Mouse (Mus musculus): ENCODE results near the gene Memo1. TPM values are rescaled to one million over a fixed set of nuclear protein-coding genes. Genes with fewer than 3 reads are reported as not detected.

The Memo1 gene
- total and polyA plus RNA-seq, 3 experiments: 47.7 to 133 (median 76.4) TPM

- peaks cover 15% of the 10 kb centered on the region for H3K79me2 ChIP-seq (replicated peaks; ENCODE audit: control insufficient read depth, extremely low read depth, insufficient read depth, poor library complexity, severe bottlenecking)
- dilution Hi-C loops (cut with MboI; ENCODE audit: extremely low pct_ligation_motif_present, extremely low pct_unique_long_range_greater_than_20kb, low sequenced_read_pairs) (no loop called here), in situ Hi-C loops (cut with MboI; ENCODE audit: low pct_ligation_motif_present, low pct_unique_long_range_greater_than_20kb, low sequenced_read_pairs) (no loop called here)
Measured at GRCm38 (mm10) chr17:74338937-74339804, 43.9 kb upstream of the Memo1 start, which contains the start of gene Spast. Spast (plus strand) TSS chr17:74338987.

GRCm38 (mm10) chr17:74338225-74338931 lies 43.1 kb upstream of the Memo1 start:
- no peaks in the 10 kb centered on the region for H3K9me3 ChIP-seq (replicated peaks; ENCODE audit: low read length)
- peaks cover 5 to 38% of the 10 kb centered on the region in 2 experiments; a peak in 3 of 4 replicates for H3K4me1 ChIP-seq (ENCODE audit: control insufficient read depth in 1 of 2, insufficient read depth in 2 of 2)
- peak overlapping the region; percentile 34 for H3K27ac ChIP-seq (ENCODE audit: insufficient read depth, low read depth)
- H3K9ac ChIP-seq (ENCODE audit: insufficient read depth, low read depth): peak overlapping the region; percentile 93
- H3K4me2 ChIP-seq (ENCODE audit: insufficient read depth, low read depth, poor library complexity, severe bottlenecking): peak overlapping the region; percentile 92
- DNase-seq (ENCODE audit: extremely low read depth): peak; percentile 94
- dilution Hi-C loops (cut with MboI; ENCODE audit: extremely low pct_ligation_motif_present, extremely low pct_unique_long_range_greater_than_20kb, low sequenced_read_pairs) (no loop called here), in situ Hi-C loops (cut with MboI; ENCODE audit: low pct_ligation_motif_present, low pct_unique_long_range_greater_than_20kb, low sequenced_read_pairs) (no loop called here)
- peaks cover 0 to 3% of the 10 kb centered on the region in 2 experiments for H3K36me3 ChIP-seq (replicated peaks in 1 of 2; ENCODE audit: control insufficient read depth in 1 of 2, insufficient read depth in 1 of 2, low read length in 1 of 2)
- TF ChIP-seq EP300 (IDR thresholded peaks at IDR 0.05; ENCODE audit: low read length): no peak
- TF ChIP-seq KAT2A (IDR thresholded peaks at IDR 0.05; ENCODE audit: insufficient replicate concordance, low read length): no peak
- peak; percentile 57 for TF ChIP-seq HCFC1 (IDR thresholded peaks at IDR 0.05; ENCODE audit: low read depth, low read length)
- TF ChIP-seq MAZ (IDR thresholded peaks at IDR 0.05; ENCODE audit: low read depth, low read length): peak; percentile 81
- peak; percentile 47; the same call in 1 of the 2 replicates for TF ChIP-seq TCF12 (IDR thresholded peaks at IDR 0.05; ENCODE audit: low read depth, low read length)
- peak; percentile 50; the same call in 1 of the 2 replicates for TF ChIP-seq BHLHE40 (IDR thresholded peaks at IDR 0.05; ENCODE audit: low read depth, low read length)
- peak; percentile 25 for TF ChIP-seq SIN3A (IDR thresholded peaks at IDR 0.05; ENCODE audit: low read length)
- peak; percentile 62; the same call in 1 of the 2 replicates for TF ChIP-seq MXI1 (IDR thresholded peaks at IDR 0.05; ENCODE audit: low read depth, low read length)
- TF ChIP-seq POLR2A (IDR thresholded peaks at IDR 0.05; ENCODE audit: low read depth, low read length): peak; percentile 53
- peak; percentile 89 for TF ChIP-seq NRF1 (IDR thresholded peaks at IDR 0.05; ENCODE audit: low read depth, low read length)
- no peak for TF ChIP-seq RAD21 (IDR thresholded peaks at IDR 0.05; ENCODE audit: low read depth, low read length)
- TF ChIP-seq ZMIZ1 (IDR thresholded peaks at IDR 0.05; ENCODE audit: low read depth, low read length): peak; percentile 72
- 0 out of 2 replicates have a peak, but pooled peaks have one; percentile 14 for TF ChIP-seq MAX (IDR thresholded peaks at IDR 0.05; ENCODE audit: low read length)
- peaks cover 15% of the 10 kb centered on the region for H3K79me2 ChIP-seq (replicated peaks; ENCODE audit: control insufficient read depth, extremely low read depth, insufficient read depth, poor library complexity, severe bottlenecking)
- no peaks in the 10 kb centered on the region for H3K27me3 ChIP-seq (replicated peaks)
- peak overlapping the region; percentile 54 to 94 (median 90) for H3K4me3 ChIP-seq (replicated peaks in 1 of 3; ENCODE audit: low read depth in 2 of 3, low read length in 2 of 3, poor library complexity in 1 of 3)

More at GRCm38 (mm10) chr17:74338937-74339804, 43.9 kb upstream of the Memo1 start, which contains the start of gene Spast:
- H3K27ac ChIP-seq (ENCODE audit: insufficient read depth, low read depth): peak within 1 kb of the TSS; percentile 71
- peak within 1 kb of the TSS; percentile 93 for H3K9ac ChIP-seq (ENCODE audit: insufficient read depth, low read depth)
- no peak for TF ChIP-seq NRF1 (IDR thresholded peaks at IDR 0.05; ENCODE audit: low read depth, low read length)
- no peak for TF ChIP-seq ETS1 (conservative IDR thresholded peaks at IDR 0.05; ENCODE audit: low read depth, low read length)
- TF ChIP-seq JUN (IDR thresholded peaks at IDR 0.05; ENCODE audit: insufficient read depth, low read depth, low read length): no peak
- no peak for TF ChIP-seq POLR2AphosphoS2 (IDR thresholded peaks at IDR 0.05; ENCODE audit: low read depth, low read length)
- no peak for TF ChIP-seq TBP (conservative IDR thresholded peaks at IDR 0.05; ENCODE audit: low read depth, low read length)
- TF ChIP-seq ZKSCAN1 (IDR thresholded peaks at IDR 0.05; ENCODE audit: borderline replicate concordance, low read depth, low read length): no peak
- TF ChIP-seq UBTF (IDR thresholded peaks at IDR 0.05; ENCODE audit: low read depth, low read length): peak; percentile 74; the same call in 1 of the 2 replicates
- no peak for TF ChIP-seq SMC3 (IDR thresholded peaks at IDR 0.05; ENCODE audit: low read depth, low read length)
- TF ChIP-seq CHD1 (IDR thresholded peaks at IDR 0.05; ENCODE audit: low read depth, low read length): no peak
- TF ChIP-seq CTCF (conservative IDR thresholded peaks at IDR 0.05 in 1 of 2, IDR thresholded peaks at IDR 0.05 in 1 of 2; ENCODE audit: low read depth in 2 of 2, low read length in 2 of 2): no peak
- TF ChIP-seq TCF12 (IDR thresholded peaks at IDR 0.05; ENCODE audit: low read depth, low read length): peak; percentile 18; the same call in 1 of the 2 replicates
- no peak for TF ChIP-seq RCOR1 (conservative IDR thresholded peaks at IDR 0.05; ENCODE audit: low read depth, low read length)
- TF ChIP-seq SIN3A (IDR thresholded peaks at IDR 0.05; ENCODE audit: low read length): peak; percentile 56; the same call in 1 of the 2 replicates
- 0 out of 2 replicates have a peak, but pooled peaks have one; percentile 24 for TF ChIP-seq BHLHE40 (IDR thresholded peaks at IDR 0.05; ENCODE audit: low read depth, low read length)
- no peak for TF ChIP-seq CHD2 (IDR thresholded peaks at IDR 0.05; ENCODE audit: low read length)
- TF ChIP-seq MAZ (IDR thresholded peaks at IDR 0.05; ENCODE audit: low read depth, low read length): no peak
- TF ChIP-seq EP300 (IDR thresholded peaks at IDR 0.05; ENCODE audit: low read length): no peak
- no peak for TF ChIP-seq E2F4 (IDR thresholded peaks at IDR 0.05; ENCODE audit: insufficient replicate concordance, low read depth, low read length)
- TF ChIP-seq HCFC1 (IDR thresholded peaks at IDR 0.05; ENCODE audit: low read depth, low read length): no peak
- no peak for TF ChIP-seq JUND (conservative IDR thresholded peaks at IDR 0.05; ENCODE audit: low read depth, low read length)
- no peak for TF ChIP-seq USF1 (IDR thresholded peaks at IDR 0.05; ENCODE audit: low read depth, low read length)
- TF ChIP-seq ZNF384 (IDR thresholded peaks at IDR 0.05; ENCODE audit: low read depth, low read length): no peak
- TF ChIP-seq ZC3H11A (IDR thresholded peaks at IDR 0.05; ENCODE audit: low read depth, low read length): no peak
- TF ChIP-seq ELF1 (IDR thresholded peaks at IDR 0.05; ENCODE audit: low read depth, low read length): no peak
- peak; percentile 71 for TF ChIP-seq MXI1 (IDR thresholded peaks at IDR 0.05; ENCODE audit: low read depth, low read length)
- no peak for TF ChIP-seq KAT2A (IDR thresholded peaks at IDR 0.05; ENCODE audit: insufficient replicate concordance, low read length)
- TF ChIP-seq POLR2A (IDR thresholded peaks at IDR 0.05; ENCODE audit: low read depth, low read length): peak; percentile 37; the same call in 1 of the 2 replicates
- no peak for TF ChIP-seq GABPA (IDR thresholded peaks at IDR 0.05; ENCODE audit: insufficient replicate concordance, low read depth, low read length)
- no peak for TF ChIP-seq MYC (IDR thresholded peaks at IDR 0.05; ENCODE audit: low read depth, low read length)
- TF ChIP-seq ZMIZ1 (IDR thresholded peaks at IDR 0.05; ENCODE audit: low read depth, low read length): peak; percentile 22; the same call in 1 of the 2 replicates
- TF ChIP-seq MEF2A (IDR thresholded peaks at IDR 0.05; ENCODE audit: borderline replicate concordance, low read depth, low read length): no peak; the same call in 1 of the 2 replicates
- no peak for TF ChIP-seq MAFK (IDR thresholded peaks at IDR 0.05; ENCODE audit: insufficient replicate concordance, low read length)
- 0 out of 2 replicates have a peak, but pooled peaks have one; percentile 10 for TF ChIP-seq IRF4 (IDR thresholded peaks at IDR 0.05; ENCODE audit: low read depth, low read length)
- TF ChIP-seq RAD21 (IDR thresholded peaks at IDR 0.05; ENCODE audit: low read depth, low read length): no peak
- no peak for TF ChIP-seq MAX (IDR thresholded peaks at IDR 0.05; ENCODE audit: low read length)
- TF ChIP-seq NELFE (IDR thresholded peaks at IDR 0.05; ENCODE audit: low read depth, low read length): peak; percentile 28; the same call in 1 of the 2 replicates
- no peak for TF ChIP-seq USF2 (conservative IDR thresholded peaks at IDR 0.05; ENCODE audit: low read depth, low read length)
- TF ChIP-seq PAX5 (IDR thresholded peaks at IDR 0.05; ENCODE audit: low read length): no peak
- no peaks in the 10 kb centered on the region for H3K27me3 ChIP-seq (replicated peaks)
- DNase-seq (ENCODE audit: extremely low read depth): peak; percentile 52
- H3K4me1 ChIP-seq (ENCODE audit: control insufficient read depth in 1 of 2, insufficient read depth in 2 of 2): peaks cover 5 to 38% of the 10 kb centered on the region in 2 experiments; a peak in 3 of 4 replicates
- H3K36me3 ChIP-seq (replicated peaks in 1 of 2; ENCODE audit: control insufficient read depth in 1 of 2, insufficient read depth in 1 of 2, low read length in 1 of 2): peaks cover 0 to 7% of the 10 kb centered on the region in 2 experiments
- H3K9me3 ChIP-seq (replicated peaks; ENCODE audit: low read length): no peaks in the 10 kb centered on the region
- peak within 1 kb of the TSS; percentile 85 to 94 (median 90) for H3K4me3 ChIP-seq (replicated peaks in 1 of 3; ENCODE audit: low read depth in 2 of 3, low read length in 2 of 3, poor library complexity in 1 of 3)
- H3K4me2 ChIP-seq (ENCODE audit: insufficient read depth, low read depth, poor library complexity, severe bottlenecking): peak within 1 kb of the TSS; percentile 92

Data from CH12.LX (cell line).